Mouse (Mus musculus) brain, adult 10 weeks (tissue): Measurements from ENCODE around the gene Olfr731. TPM values are rescaled to one million over a fixed set of nuclear protein-coding genes. Genes with fewer than 3 reads are reported as not detected.

Experiments
- polyA plus RNA-seq: library from polyadenylated mRNA; stranded (reverse); fragments of 350-450 nt; fragmentation: Illumina TruSeq; extraction: RNeasy Lipid Tissue Mini Kit (QIAGEN cat#74804); gene quantifications from one replicate; pipeline ENCODE4 v1.2.3, GENCODE M21; 2015; ENCODE audit warnings: low read depth, low replicate concordance

The Olfr731 gene
- not detected for polyA plus RNA-seq

GRCm38 (mm10) chr14:50241766-50242165, at the start of gene Olfr731:
TSS of gene Olfr731 (minus strand) at chr14:50241866.

GRCm38 (mm10) chr14:50284106-50284505, 42.4 kb upstream of the Olfr731 start, which contains the start of gene Olfr732:
TSS of gene Olfr732 (minus strand) at chr14:50284206.

GRCm38 (mm10) chr14:50188098-50188497, 53.6 kb downstream of the Olfr731 start, which contains the start of gene Olfr730:
TSS of gene Olfr730 (minus strand) at chr14:50188198.

Other genes starting within 250 kb of the Olfr731 start
- gene Olfr725, start 201.5 kb downstream of the Olfr731 start, polyA plus RNA-seq: not detected
- gene Olfr726, start 150.9 kb downstream of the Olfr731 start, polyA plus RNA-seq: not detected
- not detected for gene Olfr727, start 118.7 kb downstream of the Olfr731 start, polyA plus RNA-seq
- not detected for gene Olfr728, start 99.2 kb downstream of the Olfr731 start, polyA plus RNA-seq
- gene Olfr729, start 89.0 kb downstream of the Olfr731 start, polyA plus RNA-seq: not detected
- gene Olfr730, start 53.7 kb downstream of the Olfr731 start, polyA plus RNA-seq: not detected
- not detected for gene Olfr732, start 42.3 kb upstream of the Olfr731 start, polyA plus RNA-seq
- not detected for gene Olfr733, start 59.7 kb upstream of the Olfr731 start, polyA plus RNA-seq
- not detected for gene Olfr734, start 84.9 kb upstream of the Olfr731 start, polyA plus RNA-seq
- gene Olfr735, start 107.0 kb upstream of the Olfr731 start, polyA plus RNA-seq: not detected
- not detected for gene Tlr11, start 116.0 kb upstream of the Olfr731 start, polyA plus RNA-seq
- gene Olfr736, start 139.3 kb upstream of the Olfr731 start, polyA plus RNA-seq: not detected
- not detected for gene Olfr738, start 165.7 kb upstream of the Olfr731 start, polyA plus RNA-seq
- gene Olfr739, start 176.8 kb upstream of the Olfr731 start, polyA plus RNA-seq: not detected
- not detected for gene Olfr740, start 203.7 kb upstream of the Olfr731 start, polyA plus RNA-seq
- gene Olfr741, start 230.9 kb upstream of the Olfr731 start, polyA plus RNA-seq: not detected